Mouse (Mus musculus) brown adipose tissue, adult 24 weeks (tissue): Measurements from ENCODE around the gene Syndig1. TPM values are rescaled to one million over a fixed set of nuclear protein-coding genes. Genes with fewer than 3 reads are reported as not detected.

Source experiments
- polyA plus RNA-seq: library from polyadenylated mRNA; stranded (reverse); fragments of >200 nt; gene quantifications from 2 replicates; pipeline ENCODE4 v1.2.4, GENCODE M21; 2012; ENCODE audit not compliant: missing spikeins, insufficient read depth, insufficient read length

The Syndig1 gene
- polyA plus RNA-seq, 1 experiment, result 1.2 TPM

Other genes starting within 250 kb of the Syndig1 start
- gene C530025M09Rik, start 2.0 kb downstream of the Syndig1 start, polyA plus RNA-seq, result not detected in 2 replicates